Mouse (Mus musculus): ENCODE data around the gene Pcdh15.

The Pcdh15 gene

DNA sequence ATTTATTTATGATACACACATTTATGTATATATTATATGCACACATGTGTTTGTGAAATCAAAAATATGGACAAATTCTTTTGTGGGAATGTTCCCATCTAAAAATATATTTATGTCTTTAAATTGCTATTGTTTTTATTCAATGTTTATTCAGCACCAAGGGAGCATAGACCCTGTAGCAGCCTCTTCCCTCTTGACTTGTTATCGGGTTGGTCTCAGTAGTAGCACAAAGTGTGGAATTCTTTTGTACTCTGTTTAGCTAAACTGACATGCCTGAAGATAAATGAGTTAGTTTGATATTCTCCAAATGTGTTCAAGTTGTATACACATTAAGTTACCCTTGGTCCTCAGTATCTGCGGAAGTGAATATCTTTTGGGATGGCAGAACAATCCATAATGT, 848.7 kb downstream of the Pcdh15 start:
- no peak for DNase-seq (ENCODE audit: low spot score in 2 of 2)

DNA sequence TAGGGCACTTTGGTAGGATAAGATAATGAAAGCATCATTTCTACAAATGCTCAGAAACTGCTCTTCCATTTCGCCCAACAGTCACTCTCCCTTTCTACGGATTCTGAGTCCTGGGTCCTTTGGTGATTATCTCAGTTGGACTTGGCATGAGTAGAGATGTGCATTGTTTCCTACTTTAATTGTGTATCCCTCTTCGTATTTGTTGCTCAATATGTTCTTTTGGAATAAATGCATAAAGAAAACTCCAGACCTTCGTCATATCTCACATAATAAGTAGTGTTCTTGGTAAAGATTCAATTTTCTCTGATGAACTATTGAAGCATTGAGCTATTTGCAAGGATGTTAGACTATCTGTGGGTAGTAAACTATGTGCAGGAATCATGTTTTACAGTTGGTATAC, 854.2 kb downstream of the Pcdh15 start:
- DNase-seq (ENCODE audit: low spot score in 2 of 2): no peak

DNA sequence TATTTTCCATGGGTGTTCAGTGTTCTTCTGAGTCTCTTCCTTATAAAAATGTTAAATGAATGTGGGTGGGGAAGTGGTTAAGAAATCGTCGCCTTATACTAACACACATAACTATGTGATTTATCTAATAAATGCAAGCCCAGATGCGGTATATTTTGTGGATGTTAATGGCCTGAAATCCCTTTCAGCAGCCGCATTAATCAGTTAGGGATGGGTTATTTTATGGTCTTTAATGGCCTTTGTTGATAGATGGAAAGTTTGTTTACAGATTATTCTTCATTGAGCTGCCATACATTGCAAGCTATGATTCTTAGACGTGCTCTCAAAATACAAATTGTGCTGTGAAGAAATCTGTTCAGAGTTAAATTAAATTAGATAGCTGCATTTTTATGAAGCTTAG, 884.9 kb downstream of the Pcdh15 start:
- no peak for DNase-seq (ENCODE audit: low spot score in 2 of 2)

- no peak for DNase-seq (ENCODE audit: low spot score in 2 of 2)
These were observed 909.7 kb downstream of the Pcdh15 start for GRCm38 (mm10) chr10:74008836-74009235.

DNA sequence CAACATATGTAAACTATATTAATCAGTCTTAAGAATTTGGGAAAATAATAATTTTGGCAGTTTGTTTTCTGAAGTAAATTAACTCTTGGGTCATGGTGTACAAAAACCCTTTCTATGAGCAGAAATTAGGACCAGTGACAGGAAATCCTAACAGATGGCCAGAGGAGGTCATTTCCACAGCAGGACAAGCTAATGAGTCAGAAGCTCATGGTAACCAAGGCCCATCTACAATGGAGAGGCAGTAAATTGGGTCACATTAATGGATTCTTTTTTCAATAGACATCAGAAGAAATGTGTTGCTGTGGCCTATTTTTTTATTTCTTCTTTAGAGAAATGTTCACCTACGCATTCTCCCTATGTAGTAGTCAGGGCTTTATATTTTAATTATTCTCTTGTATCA, 923.9 kb downstream of the Pcdh15 start:
- no peak for DNase-seq (ENCODE audit: low spot score in 2 of 2)

DNA sequence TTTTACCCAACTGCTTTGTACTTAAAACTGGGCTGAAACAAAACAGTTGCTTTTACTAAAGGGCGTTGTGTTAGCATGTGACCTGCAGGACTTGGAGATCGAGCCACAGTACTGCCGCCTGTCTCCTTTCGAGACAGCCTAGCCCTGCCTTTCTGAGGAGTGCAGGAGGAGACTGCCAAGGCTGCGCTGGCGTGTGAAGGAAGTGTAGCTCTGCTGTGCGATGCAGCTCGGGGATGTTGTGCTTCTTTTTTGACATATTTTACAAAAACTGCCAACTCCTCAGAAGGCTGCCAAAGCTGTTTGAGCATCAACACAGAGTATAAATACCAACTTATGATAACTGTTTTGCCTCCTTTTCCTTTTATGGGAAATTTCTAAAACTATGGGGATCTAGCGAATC, 953.9 kb downstream of the Pcdh15 start:
- peak; percentile 7 to 20 for DNase-seq (ENCODE audit: low spot score in 2 of 2)

- DNase-seq (ENCODE audit: low spot score in 2 of 2): no peak
These were observed 987.5 kb downstream of the Pcdh15 start for GRCm38 (mm10) chr10:74086653-74087052.

- no peak for DNase-seq (ENCODE audit: low spot score in 2 of 2)
These were observed 999.2 kb downstream of the Pcdh15 start for GRCm38 (mm10) chr10:74098296-74098695.

DNA sequence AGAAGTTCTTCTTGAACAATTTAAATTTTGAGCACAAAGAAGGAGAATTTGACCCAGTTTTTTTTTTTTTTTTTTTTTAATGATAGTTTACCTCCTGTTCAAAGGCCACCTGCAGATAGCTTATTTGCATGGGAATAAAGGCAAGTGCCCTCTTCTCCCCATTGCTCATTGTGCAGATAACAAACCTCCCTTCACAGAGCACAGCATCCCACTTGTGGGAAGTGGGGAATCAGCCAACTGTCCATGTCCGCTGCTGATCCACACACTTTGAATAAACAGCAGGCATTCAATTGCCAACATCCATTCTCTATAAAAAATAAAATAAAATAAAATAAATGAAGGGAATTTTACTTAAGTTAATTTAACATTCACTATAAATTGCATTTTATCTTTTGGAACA, 1015.0 kb downstream of the Pcdh15 start:
- DNase-seq (ENCODE audit: low spot score in 2 of 2): no peak

- DNase-seq (ENCODE audit: low spot score in 2 of 2): no peak
These were observed 1017.7 kb downstream of the Pcdh15 start for GRCm38 (mm10) chr10:74116817-74117216.

DNA sequence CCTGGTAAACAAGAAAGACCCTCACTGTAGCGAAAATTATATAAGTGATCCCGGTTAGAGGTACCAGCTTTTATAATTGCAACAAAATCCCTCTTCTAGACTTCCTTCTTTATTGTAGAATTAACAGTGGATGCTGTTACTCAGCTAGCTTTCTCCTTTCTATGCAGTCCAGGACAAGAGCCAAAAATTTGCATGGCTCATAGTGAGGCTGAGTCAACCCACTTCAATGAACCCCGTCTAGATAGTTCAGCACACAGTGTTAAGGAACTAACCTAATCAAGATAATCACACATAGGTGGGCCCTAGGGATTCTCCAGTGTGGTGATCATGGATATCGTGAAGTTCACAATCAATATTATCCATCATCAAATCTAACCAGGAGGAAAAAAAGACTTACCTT, 1024.3 kb downstream of the Pcdh15 start:
- DNase-seq (ENCODE audit: low spot score in 2 of 2): no peak

GRCm38 (mm10) chr10:74129192-74129591, 1030.0 kb downstream of the Pcdh15 start:
- DNase-seq (ENCODE audit: low spot score in 2 of 2): no peak

- no peak for DNase-seq (ENCODE audit: low spot score in 2 of 2)
These were observed 1030.5 kb downstream of the Pcdh15 start for GRCm38 (mm10) chr10:74129665-74130064.

- DNase-seq (ENCODE audit: low spot score in 2 of 2): no peak
These were observed 1031.7 kb downstream of the Pcdh15 start for GRCm38 (mm10) chr10:74130805-74131204.

- DNase-seq (ENCODE audit: low spot score in 2 of 2): no peak
These were observed 1048.8 kb downstream of the Pcdh15 start for GRCm38 (mm10) chr10:74147966-74148365.

GRCm38 (mm10) chr10:74181921-74182320, 1082.8 kb downstream of the Pcdh15 start:
- DNase-seq (ENCODE audit: low spot score in 2 of 2): no peak

GRCm38 (mm10) chr10:74203650-74204049, 1104.5 kb downstream of the Pcdh15 start:
- DNase-seq (ENCODE audit: low spot score in 2 of 2): peak in 1 of 2 experiments; percentile 8

GRCm38 (mm10) chr10:74217268-74217667, 1118.1 kb downstream of the Pcdh15 start:
- DNase-seq (ENCODE audit: low spot score in 2 of 2): no peak

- no peak for DNase-seq (ENCODE audit: low spot score in 2 of 2)
These were observed 1121.3 kb downstream of the Pcdh15 start for GRCm38 (mm10) chr10:74220439-74220838.

DNA sequence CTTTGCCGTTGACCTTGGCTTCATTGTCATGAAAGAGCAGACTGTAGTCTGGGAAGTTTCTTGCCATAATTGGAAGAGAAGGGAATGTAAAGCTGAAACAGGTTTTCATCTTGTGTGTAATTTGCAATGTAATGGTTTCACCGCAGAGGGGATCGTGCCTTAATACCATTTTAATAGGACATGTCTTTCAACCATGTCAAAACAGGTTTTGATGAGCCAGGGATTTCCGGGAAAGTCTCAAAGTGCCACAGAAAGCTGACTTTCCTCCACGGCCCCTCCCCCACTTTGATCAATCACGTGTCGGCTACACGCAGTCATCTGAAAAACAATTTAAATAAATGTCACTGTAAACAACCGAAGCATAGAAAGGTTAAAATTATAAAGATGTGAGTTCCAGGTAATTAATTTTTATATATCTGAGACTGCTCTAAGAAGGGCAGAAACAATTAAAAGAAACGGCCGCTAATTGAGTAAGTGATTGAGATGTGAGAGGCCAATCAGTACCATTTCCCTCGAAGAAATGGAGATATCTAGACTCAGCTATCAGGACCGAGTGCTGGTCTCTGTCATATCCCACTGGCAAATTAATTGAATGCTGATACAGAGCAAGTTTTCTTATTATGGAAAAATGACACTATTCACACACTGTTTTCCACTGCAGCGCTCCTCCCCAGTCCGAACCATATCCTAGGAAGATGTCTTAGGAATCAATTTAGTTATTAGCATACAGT, 1158.7 kb downstream of the Pcdh15 start:
- no peak for DNase-seq (ENCODE audit: low spot score in 2 of 2)

DNA sequence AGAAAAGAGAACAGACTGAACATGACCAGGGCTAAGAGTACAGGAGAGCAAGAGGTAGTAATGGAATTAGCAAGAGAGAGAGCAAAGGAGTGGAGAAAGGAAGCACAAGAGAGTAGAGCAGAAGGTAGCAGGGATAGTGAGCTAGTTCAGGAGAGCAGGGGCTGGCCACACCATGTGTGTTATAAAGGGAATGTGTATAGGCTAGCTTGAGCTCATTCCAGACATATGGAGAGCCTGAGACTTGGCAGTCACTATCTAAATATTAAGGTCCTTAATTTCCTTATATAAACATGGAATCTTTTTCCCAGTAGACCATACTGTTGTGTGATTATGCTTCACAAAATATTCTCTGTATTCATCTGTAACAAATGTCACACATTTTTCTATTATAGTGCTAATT, 1159.5 kb downstream of the Pcdh15 start:
- no peak for DNase-seq (ENCODE audit: low spot score in 2 of 2)

DNA sequence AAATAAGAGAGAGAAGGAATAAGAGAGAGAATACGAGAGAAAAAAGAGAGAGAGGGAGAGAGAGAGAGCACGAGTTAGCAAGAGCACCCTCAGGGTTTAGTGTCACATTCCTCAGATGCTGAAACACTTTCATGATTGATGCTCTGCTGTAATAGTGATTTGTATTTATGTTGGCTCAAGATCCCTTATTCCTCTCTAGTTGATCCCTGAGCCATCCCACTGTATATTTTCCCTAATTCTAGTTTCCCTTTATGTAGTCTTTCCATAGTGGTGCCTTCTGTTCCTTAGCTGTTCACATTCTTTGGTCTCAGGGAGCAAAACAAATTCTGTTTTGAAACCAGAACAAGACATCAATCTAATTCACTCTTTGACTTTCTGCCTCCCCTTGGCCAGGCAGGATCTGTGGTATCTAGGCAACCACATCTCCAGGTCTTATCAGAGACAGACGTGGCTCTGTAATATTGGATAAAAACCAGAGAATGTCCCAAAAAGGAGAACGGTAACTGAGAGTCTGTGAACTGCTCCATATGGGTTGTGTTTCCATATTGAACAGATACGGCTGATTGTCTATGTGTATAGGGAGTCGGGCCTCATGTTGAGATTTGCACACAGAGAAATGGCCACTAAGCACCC, 1170.6 kb downstream of the Pcdh15 start:
- no peak for DNase-seq (ENCODE audit: low spot score in 2 of 2)

DNA sequence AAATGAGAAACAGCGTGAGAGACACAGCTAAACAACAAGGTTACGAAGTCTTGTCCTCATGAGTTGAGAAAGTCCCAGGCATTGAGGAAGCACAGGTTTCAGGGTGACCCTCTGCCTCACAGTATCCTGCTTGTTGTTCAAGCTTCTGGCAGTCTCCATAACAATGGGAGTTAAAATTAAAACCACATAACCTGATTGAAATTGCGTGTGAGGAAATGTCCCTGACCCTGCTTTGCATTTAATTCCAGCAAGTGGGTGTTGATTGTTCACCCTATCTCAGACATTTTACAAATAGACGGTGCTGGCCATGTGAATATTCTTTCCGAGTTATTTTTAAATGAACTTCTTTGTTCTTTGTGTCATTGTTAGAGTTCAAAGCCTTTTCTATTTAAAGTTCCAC, 1171.8 kb downstream of the Pcdh15 start:
- DNase-seq (ENCODE audit: low spot score in 2 of 2): no peak

DNA sequence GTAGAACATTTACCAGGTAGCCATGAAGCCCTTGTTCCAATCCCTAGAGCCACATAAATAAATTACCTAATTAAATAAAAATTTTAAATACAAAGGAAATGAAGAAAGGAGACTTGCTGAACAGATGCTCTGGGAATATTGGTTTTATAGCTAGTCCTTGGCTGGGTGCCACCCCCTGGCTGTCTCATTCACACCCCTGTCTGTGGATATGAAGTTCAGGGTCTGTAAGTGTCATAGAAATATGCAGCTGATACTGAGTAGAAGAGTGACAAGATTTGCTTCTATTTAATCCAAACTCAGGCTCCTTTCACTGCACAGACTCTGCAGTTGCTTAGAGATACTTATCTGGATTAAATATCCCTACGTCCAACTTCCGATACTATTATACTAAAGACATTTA, 1205.0 kb downstream of the Pcdh15 start:
- DNase-seq (ENCODE audit: low spot score in 2 of 2): no peak
